ENCODE assay signal across 12 mouse cellular contexts in the genomic region with DNA sequence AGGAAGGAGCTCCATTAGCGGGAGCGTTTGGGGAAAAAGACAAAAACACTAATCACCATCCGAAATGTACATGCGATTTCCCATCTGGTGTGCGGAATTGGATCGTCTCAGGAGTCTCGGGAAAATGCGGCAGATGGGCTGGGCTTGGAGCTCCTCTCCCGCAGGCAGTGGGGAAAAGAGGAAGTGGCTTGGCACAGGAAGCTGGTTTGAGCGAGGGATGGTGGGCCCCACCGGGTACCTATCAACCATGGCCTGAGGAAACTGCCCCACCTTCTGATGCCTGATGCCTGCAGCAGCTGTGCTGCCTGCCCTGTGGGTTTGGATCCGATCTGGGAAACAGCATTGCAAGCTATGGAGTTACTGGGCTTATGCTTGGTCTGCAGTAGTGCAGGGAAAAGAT. TPM values are rescaled to one million over a fixed set of nuclear protein-coding genes. Genes with fewer than 3 reads are reported as not detected.
A peak's percentile ranks its signal among the peaks of the same experiment; 100 is the strongest.
DNase-seq lines count a peak whose midpoint lies in the region; ATAC-seq lines count a peak whose summit lies in the region.
"Had no signal": no experiment of that assay in that cellular context is flagged by ENCODE, and none has a peak within 500 bp of the region (broad histone marks: within the 10 kb centered on the region; RNA-seq: fewer than 3 reads in every experiment).

No protein-coding gene starts in this region.

- DNase-seq in left cerebral cortex, adult 18-20 months (ENCODE audit: low spot score in 2 of 2) = peak; percentile 29 to 44
- no peak for DNase-seq in left cerebral cortex, adult 8-10 months (ENCODE audit: low spot score in 2 of 2)
- peak; percentile 65 to 72 for DNase-seq in layer of hippocampus, adult 8-10 months (ENCODE audit: low spot score in 2 of 2)
- DNase-seq in right cerebral cortex, postnatal 10 days (ENCODE audit: low spot score in 2 of 2) = peak; percentile 84
- no peak for DNase-seq in ovary, postnatal 36 days (ENCODE audit: low spot score)
- DNase-seq in adrenal gland, postnatal 14 days = no peak
- DNase-seq in cerebellum, adult 11 months = no peak
- DNase-seq: cerebellum, adult 2 months; gastrocnemius, adult 2 months; lung, embryonic 14.5 days had no signal

- ATAC-seq in common myeloid progenitor, adult 5-6 weeks (replicated peaks; ENCODE audit: low read depth, poor library complexity, severe bottlenecking) = peak; percentile 50; the same call in 1 of the 2 replicates
- ATAC-seq: intestine, embryonic 16.5 days had no signal

RNA-seq across cellular contexts. Expression of a gene that starts 12.4 kb away (rescaled TPM):
- total RNA-seq in left cerebral cortex, adult 18-20 months (2021) = 10 to 100 TPM; 38.8 to 47.6 TPM
- 10 to 100 TPM; 48.8 to 58.3 (median 53.5) TPM for total RNA-seq in left cerebral cortex, adult 8-10 months (2022)
- total RNA-seq in common myeloid progenitor, adult 5-6 weeks (2017) = not detected in 2 replicates
- 10 to 100 TPM; 24.6 to 30.4 (median 26.8) TPM for total RNA-seq in layer of hippocampus, adult 8-10 months (2022)
- total RNA-seq in adrenal gland, postnatal 14 days (2021) = 0.30 and 0.64 TPM in 2 replicates

Comparison
In these comparisons a context has a peak if more than half of its experiments do, and no peak if none do; other contexts are left out.
1. DNase-seq: peak in left cerebral cortex, adult 18-20 months (2 of 2), layer of hippocampus, adult 8-10 months (2 of 2) and right cerebral cortex, postnatal 10 days (2 of 2); none in left cerebral cortex, adult 8-10 months (0 of 2), ovary, postnatal 36 days (single experiment), adrenal gland, postnatal 14 days (single experiment) and cerebellum, adult 11 months (single experiment).
2. RNA of a gene that starts 12.4 kb away (total RNA-seq): 48.8 to 58.3 TPM in left cerebral cortex, adult 8-10 months, 38.8 to 47.6 TPM in left cerebral cortex, adult 18-20 months and 24.6 to 30.4 TPM in layer of hippocampus, adult 8-10 months; 0.30 to 0.64 TPM in adrenal gland, postnatal 14 days and not detected in common myeloid progenitor, adult 5-6 weeks; every median in the first group is over 10 times any median in the second.